Mouse (Mus musculus) stomach, postnatal 0 days (tissue): ENCODE data around the gene Tent5a. TPM values are rescaled to one million over a fixed set of nuclear protein-coding genes. Genes with fewer than 3 reads are reported as not detected.

Source experiments
- ATAC-seq: fragments of 200-750 bp; cut with Nextera tagmentation; 2 replicates; pipeline ENCODE4 v1.8.0; 2017; ENCODE audit not compliant: low FRiP score, low TSS enrichment
- DNase-seq: peaks from one replicate; pipeline ENCODE4 v3.0.0-alpha.2; 2016; ENCODE audit warnings: low spot score
- H3K27ac ChIP-seq: fragments of 300-500 bp; sonication (generic); replicated peaks from 2 replicates; pipeline ENCODE4 v1.5.1; 2014; ENCODE audit warnings: mild to moderate bottlenecking, control low read depth
- H3K27me3 ChIP-seq: fragments of 300-500 bp; sonication (generic); 2 replicates; pipeline ENCODE4 v1.6.1; 2014; ENCODE audit warnings: low read length; ENCODE audit not compliant: control insufficient read depth, insufficient read depth
- H3K36me3 ChIP-seq: fragments of 300-500 bp; sonication (generic); 2 replicates; pipeline ENCODE4 v1.6.1; 2014; ENCODE audit warnings: low read length, mixed read lengths; ENCODE audit not compliant: control insufficient read depth, insufficient read depth
- H3K4me1 ChIP-seq: fragments of 300-500 bp; sonication (generic); replicated peaks from 2 replicates; pipeline ENCODE4 v1.6.1; 2014; ENCODE audit warnings: antibody characterized with exemption; ENCODE audit not compliant: control insufficient read depth, insufficient read depth
- H3K4me2 ChIP-seq: fragments of 300-500 bp; sonication (generic); replicated peaks from 2 replicates; pipeline ENCODE4 v1.6.1; 2014; ENCODE audit warnings: low read depth, mild to moderate bottlenecking, control low read depth, moderate library complexity
- H3K4me3 ChIP-seq: fragments of 300-500 bp; sonication (generic); 2 replicates; pipeline ENCODE4 v1.5.1; 2014; ENCODE audit warnings: low read depth, low read length, control low read depth
- H3K9ac ChIP-seq: fragments of 300-500 bp; sonication (generic); 2 replicates; pipeline ENCODE4 v1.6.1; 2014; ENCODE audit warnings: mild to moderate bottlenecking, low read length, control low read depth, mixed read lengths
- H3K9me3 ChIP-seq: fragments of 300-500 bp; sonication (generic); 2 replicates; pipeline ENCODE4 v1.6.1; 2016; ENCODE audit warnings: low read length; ENCODE audit not compliant: control insufficient read depth
- CTCF ChIP-seq: IDR thresholded peaks from 2 replicates; pipeline ENCODE4 v1.5.1; 2016; ENCODE audit warnings: antibody characterized with exemption, low read depth, mild to moderate bottlenecking, moderate library complexity
- EP300 ChIP-seq: optimal IDR thresholded peaks from 2 replicates; pipeline ENCODE3; 2016; ENCODE audit warnings: antibody characterized with exemption
- WGBS: fragments of 180-500 bp; shearing (Covaris S2); extraction: QIAGEN DNeasy Blood & Tissue Kit; methylation state at CpG from one replicate; pipeline ENCODE4 v1.1.7; 2014; 5-methylcytosine and 5-hydroxymethylcytosine counted together
- polyA plus RNA-seq: library from polyadenylated mRNA; unstranded; fragments of >200 nt; fragmentation: Nextera tagmentation; extraction: Ambion mirVana; gene quantifications from 2 replicates; pipeline ENCODE4 v1.2.1, GENCODE M21; 2015

The Tent5a gene
- 22.5 and 22.9 TPM in 2 replicates for polyA plus RNA-seq

DNA sequence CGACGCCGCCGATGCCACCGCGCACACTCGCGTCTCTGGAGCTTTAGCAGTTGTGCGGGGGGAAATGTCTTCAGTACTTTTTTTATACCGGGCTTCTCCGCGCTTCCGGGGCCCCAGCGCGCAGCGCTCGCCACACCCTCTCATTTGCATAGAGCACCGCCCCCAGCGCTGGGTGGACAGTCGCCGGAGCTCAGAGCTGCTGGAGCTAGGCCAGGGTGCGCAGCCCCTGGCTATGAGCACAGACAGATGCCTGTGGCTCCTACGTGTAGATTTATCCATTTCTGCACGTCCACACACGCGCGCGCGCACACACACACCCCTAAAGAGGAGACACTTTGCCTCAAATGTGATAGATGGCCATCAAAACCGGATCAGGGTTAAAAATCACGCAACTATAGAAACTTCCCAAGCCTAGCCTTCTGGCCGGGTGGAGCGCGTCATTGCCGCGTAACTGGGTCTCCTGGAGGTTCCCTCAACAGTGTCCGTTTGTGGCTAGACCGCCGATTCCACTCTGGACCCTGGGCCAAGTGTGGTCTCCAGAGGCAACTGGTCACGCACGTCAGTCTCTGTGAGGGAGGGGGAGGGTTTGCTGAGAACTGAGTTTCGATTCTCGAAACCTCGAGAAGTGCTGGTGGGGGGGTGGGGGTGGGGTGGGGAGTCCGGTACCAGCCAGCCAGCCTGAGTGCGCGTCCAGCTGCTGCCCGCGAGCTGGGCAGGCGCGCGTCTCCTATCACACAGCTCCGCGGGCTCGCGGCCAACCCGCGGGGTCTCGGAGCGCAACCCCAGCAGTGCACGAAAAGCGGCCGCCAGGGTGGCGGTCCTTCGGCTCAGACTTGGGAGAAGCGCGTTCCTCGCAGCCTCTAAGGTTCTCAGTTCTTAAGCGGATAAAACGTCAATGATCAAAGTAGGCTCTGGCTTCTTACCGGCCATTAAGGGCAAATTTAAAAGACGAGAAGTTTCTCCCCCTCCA is at the start of gene Tent5a:
TSS of gene Tent5a (minus strand) at position 107 of the 970 bp plus-strand sequence.
- no peaks in the 10 kb centered on the region for H3K4me1 ChIP-seq
- under 1% methylated on average over 72 of the region's 72 CpGs for WGBS
- DNase-seq (peak; percentile 94), ATAC-seq (peak; percentile 91)
- peak within 1 kb of the TSS; percentile 94 for H3K27ac ChIP-seq
- peak within 1 kb of the TSS; percentile 80 for H3K9ac ChIP-seq
- peak within 1 kb of the TSS; percentile 81 for H3K4me2 ChIP-seq
- H3K9me3 ChIP-seq: no peaks in the 10 kb centered on the region
- H3K27me3 ChIP-seq: no peaks in the 10 kb centered on the region
- no peak for TF ChIP-seq EP300
- TF ChIP-seq CTCF: peak; percentile 18; the same call in 1 of the 2 replicates
- no peaks in the 10 kb centered on the region for H3K36me3 ChIP-seq
- peak within 1 kb of the TSS; percentile 78 for H3K4me3 ChIP-seq

DNA sequence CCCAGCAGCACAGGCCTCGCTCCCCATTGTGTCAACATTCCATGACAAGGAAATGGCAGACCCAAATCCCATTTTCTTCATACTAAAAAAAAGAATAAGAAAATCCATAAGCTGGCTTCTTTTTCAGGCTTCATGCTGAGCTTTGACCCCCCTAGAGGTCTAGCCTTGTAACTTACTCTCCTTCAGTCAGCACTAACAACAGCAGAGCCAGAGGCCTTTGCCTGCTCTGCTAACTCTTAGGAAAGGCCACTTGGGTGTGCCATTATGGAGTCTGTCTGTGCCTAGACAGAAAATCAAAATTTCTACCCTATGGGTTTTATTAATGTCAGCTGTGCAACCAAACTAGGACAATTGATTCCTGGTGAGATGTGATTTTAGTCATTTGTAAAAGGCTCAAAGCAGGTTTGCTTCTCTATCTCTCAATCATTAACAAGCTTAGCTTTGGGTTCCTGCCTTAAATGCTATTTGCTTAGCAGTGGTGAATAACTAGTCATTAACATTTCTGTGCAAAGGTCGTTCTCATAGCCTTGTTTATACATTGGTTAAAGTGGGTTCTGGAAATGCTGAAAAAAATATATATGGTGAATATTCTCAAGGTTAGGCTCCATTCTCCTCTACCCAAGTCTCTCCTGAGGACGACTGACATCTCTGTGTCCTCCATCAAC is 49.6 kb upstream of the Tent5a start:
- H3K27ac ChIP-seq: no peak overlapping the region
- 0 out of 2 replicates have a peak, but pooled peaks have one; percentile 54 for ATAC-seq
- 76% methylated on average over 3 of the region's 3 CpGs for WGBS

DNA sequence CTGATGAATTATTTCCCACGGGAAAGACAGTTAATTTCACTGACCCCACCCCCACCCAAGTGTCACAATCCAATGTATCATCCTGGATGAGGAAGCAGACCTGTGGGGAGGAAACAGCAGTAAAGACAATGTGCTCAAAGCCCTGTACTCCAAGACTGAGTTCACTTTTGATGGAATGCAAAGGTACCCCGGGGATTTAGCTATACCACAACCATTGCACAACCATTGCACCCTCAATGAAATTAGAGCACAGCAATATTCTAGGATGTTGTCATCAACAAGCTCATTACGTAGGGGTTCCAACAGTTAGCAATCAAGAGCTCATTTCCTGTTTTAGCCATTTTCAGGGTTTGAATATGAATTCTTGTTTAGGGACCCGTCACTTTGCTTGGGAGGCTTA is 48.0 kb upstream of the Tent5a start:
- Histone ChIP-seq H3K4me3 (no peak overlapping the region), H3K9me3 (no peaks in the 10 kb centered on the region), H3K4me2 (no peak overlapping the region), H3K27me3 (no peaks in the 10 kb centered on the region), H3K9ac (no peak overlapping the region), H3K4me1 (no peaks in the 10 kb centered on the region), H3K27ac (no peak overlapping the region), H3K36me3 (no peaks in the 10 kb centered on the region)
- ATAC-seq: no peak
- 59% methylated on average over 4 of the region's 4 CpGs for WGBS
- no peak for DNase-seq
- no peak for TF ChIP-seq CTCF
- TF ChIP-seq EP300: no peak

More for the DNA sequence above, 49.6 kb upstream of the Tent5a start:
- H3K9me3 ChIP-seq: no peaks in the 10 kb centered on the region
- no peaks in the 10 kb centered on the region; the same call in 1 of the 2 replicates for H3K4me1 ChIP-seq
- DNase-seq: no peak
- H3K36me3 ChIP-seq: no peaks in the 10 kb centered on the region
- TF ChIP-seq EP300: no peak
- TF ChIP-seq CTCF: 0 out of 2 replicates have a peak, but pooled peaks have one; percentile 3
- no peak overlapping the region for H3K9ac ChIP-seq
- no peak overlapping the region for H3K4me2 ChIP-seq
- H3K4me3 ChIP-seq: no peak overlapping the region
- no peaks in the 10 kb centered on the region for H3K27me3 ChIP-seq

DNA sequence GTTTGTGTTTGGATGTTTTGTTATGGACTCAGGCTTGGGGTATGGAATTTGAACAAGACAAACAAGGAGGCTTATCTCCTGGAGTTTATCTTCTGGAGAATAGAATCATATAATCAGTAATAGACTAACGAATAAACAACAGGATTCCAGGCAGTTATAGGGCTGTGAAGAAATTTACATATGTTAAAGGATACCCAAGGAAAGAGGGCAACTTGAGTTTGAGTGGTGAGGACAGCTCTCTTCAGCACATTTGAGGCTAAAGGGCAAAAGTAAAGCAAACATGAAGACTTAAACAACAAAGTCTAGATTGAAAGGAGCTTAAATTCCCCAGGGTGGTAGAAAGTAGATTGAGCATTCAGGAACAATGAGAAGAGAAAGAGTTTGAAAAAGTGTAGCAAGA is 44.9 kb upstream of the Tent5a start:
- Histone ChIP-seq H3K9me3 (no peaks in the 10 kb centered on the region), H3K4me1 (no peaks in the 10 kb centered on the region), H3K9ac (no peak overlapping the region), H3K36me3 (no peaks in the 10 kb centered on the region), H3K27me3 (no peaks in the 10 kb centered on the region), H3K27ac (no peak overlapping the region), H3K4me3 (no peak overlapping the region), H3K4me2 (no peak overlapping the region)
- no peak for TF ChIP-seq CTCF
- no peak for TF ChIP-seq EP300
- 53% methylated on average over 1 of the region's 1 CpGs for WGBS
- DNase-seq (no peak), ATAC-seq (no peak)

DNA sequence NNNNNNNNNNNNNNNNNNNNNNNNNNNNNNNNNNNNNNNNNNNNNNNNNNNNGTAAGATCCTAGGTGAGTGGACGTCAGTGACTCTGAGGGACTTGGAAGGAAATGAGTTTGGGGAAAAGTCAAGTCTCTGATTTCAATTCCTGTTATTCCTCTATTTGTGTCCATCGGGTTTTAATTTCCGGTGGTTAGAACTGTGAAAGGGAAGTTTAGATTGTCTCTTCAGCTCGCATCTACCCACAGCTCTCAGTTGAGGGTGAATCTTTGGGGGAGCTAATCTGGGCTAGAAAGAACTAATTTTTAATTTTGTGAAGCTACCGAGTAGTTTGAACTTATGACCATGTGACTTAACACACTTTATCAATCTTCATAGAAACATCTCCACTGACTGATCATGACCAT is 42.4 kb upstream of the Tent5a start:
- WGBS: 84% methylated on average over 5 of the region's 5 CpGs
- no peak for ATAC-seq

More for the DNA sequence above, 42.4 kb upstream of the Tent5a start:
- H3K9me3 ChIP-seq: no peaks in the 10 kb centered on the region
- no peak overlapping the region for H3K9ac ChIP-seq
- H3K27ac ChIP-seq: no peak overlapping the region
- no peaks in the 10 kb centered on the region for H3K4me1 ChIP-seq
- no peak for TF ChIP-seq CTCF
- no peak for TF ChIP-seq EP300
- H3K4me2 ChIP-seq: no peak overlapping the region
- no peak for DNase-seq
- no peak overlapping the region for H3K4me3 ChIP-seq
- no peaks in the 10 kb centered on the region for H3K36me3 ChIP-seq
- H3K27me3 ChIP-seq: no peaks in the 10 kb centered on the region
